Mouse (Mus musculus): ENCODE measurements around the gene Tesk1. TPM values are rescaled to one million over a fixed set of nuclear protein-coding genes. Genes with fewer than 3 reads are reported as not detected.

Gene Tesk1
- total RNA-seq (2023): 10 to 100 TPM; 37.3 to 37.8 TPM

DNA sequence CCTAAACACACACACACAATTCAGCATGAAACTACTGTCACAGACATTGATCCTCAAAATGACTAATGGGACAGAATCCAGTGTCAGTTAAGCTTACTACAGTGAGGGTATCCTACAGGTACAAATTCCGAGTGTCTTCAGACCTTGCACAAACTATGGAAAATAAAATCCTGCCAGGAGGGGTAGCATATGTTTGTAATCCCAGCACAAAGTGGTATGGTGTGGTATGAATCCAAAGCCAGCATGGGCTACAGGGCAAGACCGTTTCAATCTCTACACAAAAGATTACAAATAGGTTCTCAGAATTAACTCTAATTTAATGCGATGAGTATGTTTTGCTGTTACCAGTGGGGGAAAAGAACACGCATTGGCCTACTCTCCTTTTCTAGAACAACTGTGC lies at the start of gene Tesk1:
TSS of gene Tesk1 (plus strand) at position 301 of the 400 bp plus-strand sequence.

DNA sequence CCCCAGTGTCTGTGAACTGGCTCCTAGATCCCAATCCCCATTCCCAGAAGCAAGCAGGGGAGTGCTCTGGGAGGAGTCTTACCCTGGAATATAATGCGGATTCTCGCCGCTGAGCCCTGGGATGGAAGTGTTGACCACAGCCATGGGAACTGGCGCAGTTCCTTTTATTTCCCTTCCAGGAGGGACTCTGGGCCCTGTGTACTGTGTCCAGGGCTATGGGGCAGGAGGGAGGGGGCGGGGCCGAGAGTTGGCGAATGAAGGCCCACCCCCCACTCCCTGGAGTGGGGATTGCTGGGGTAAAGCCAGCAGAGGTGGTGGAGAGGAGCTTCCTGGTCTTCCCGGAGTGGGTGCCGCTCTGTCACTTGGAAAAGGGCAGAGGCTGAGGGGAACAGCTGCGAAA lies 12.8 kb upstream of the Tesk1 start, which contains the start of gene Fam166b:
TSS of gene Fam166b (minus strand) at position 189 of the 400 bp plus-strand sequence.

DNA sequence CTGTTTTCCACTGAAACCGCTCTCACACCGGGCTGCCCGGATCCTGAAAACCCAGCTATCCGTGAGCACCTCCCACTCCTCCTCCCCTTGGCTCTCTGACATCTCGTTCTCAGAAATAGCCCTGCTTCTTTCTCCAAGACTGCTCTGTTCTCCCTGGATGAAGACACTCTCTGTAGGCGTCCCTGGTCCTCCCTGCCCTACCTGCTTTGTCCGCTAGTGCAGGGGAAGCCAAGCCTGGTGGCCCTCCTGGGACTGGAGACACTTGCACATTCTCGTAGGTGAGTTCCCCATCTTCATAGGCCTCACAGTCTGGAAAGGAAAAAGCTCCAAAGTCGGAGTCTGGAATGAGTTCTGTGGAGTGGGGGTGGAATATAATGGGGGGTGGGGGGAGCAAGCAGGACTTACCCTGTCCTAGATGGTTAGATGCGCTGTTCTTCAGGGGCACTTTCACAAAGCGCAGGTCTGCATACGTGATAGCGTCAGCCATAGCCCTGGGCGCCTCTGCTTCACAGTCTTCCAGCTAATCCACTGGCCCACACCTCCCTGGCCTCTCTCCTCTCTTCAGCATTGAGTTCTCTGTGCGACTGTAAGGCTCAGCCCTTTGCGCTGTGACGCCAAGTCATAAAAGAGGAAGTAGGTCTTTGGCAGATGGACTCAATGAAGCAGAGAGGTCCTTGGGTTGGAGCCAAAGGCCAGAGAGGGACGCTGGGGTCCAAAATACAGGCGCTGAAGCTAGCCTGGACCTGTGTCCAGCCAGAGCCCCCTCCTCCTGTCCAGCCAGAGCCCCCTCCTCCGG lies 12.5 kb downstream of the Tesk1 start, which contains the start of gene Cd72:
TSS of gene Cd72 (minus strand) at position 588 of the 796 bp plus-strand sequence.

DNA sequence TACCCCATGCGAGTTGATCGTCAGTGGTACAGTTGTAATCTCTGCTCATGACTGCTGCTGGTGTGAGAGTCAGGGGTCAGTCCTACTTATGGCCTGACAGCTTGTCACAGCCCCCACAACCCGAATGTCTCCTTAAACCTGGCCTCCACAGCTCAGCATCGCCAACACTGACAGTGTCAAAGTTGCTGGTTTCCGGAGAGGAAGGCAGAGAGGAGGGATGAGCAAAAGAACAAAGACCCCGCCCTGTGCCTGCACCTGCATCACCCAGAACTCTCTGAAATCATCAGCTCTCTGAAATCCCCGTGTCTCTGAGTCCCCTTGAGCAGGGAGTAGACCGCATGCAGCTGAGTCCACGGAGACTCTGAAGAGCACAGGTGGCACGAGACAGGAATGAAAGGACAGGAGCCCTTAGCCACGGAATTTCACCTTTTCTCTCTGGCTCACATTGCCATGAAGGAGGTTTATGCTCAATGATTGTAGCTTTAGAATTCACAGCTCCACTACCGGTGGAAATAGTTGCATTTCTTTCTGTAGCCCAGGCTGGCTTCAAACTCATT lies 41.9 kb downstream of the Tesk1 start, which contains the start of gene Sit1:
TSS of gene Sit1 (minus strand) at position 200 of the 557 bp plus-strand sequence.

DNA sequence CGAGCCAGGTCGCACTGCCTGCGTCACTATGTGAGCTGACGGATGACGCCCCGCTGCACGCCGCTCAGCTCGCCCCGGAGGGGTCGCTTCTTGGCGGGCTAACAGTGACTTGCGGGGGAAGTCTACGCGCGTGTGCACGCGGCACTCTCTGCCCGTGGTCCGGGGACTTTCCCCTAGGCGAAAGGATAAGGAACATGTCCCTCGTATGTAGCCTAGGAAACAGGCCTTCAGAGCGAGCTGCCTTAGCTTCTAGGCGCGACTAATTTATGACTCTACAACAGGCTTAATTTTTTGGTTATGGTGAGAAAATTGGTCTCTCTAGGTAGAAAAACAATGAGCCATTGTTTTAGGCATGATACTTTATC lies 51.1 kb downstream of the Tesk1 start, which contains the start of gene Ccdc107:
TSS of gene Ccdc107 (plus strand) at position 80 of the 365 bp plus-strand sequence.

Other genes with a start within 250 kb of the Tesk1 start
- gene Atp8b5, start 174.8 kb upstream of the Tesk1 start, total RNA-seq (2023): under 1 TPM in 1 of 2 experiments, not detected in 1; 0.34 TPM
- 1 to 10 TPM; 8.8 to 9.9 TPM for gene Rusc2, start 60.0 kb upstream of the Tesk1 start, total RNA-seq (2023)
- not detected for gene Fam166b, start 12.8 kb upstream of the Tesk1 start, total RNA-seq (2023)
- gene Cd72, start 12.7 kb downstream of the Tesk1 start, total RNA-seq (2023): 10 to 100 TPM in 1 of 2 experiments, 1 to 10 TPM in 1; 8.2 to 10.6 TPM
- gene Sit1, start 41.8 kb downstream of the Tesk1 start, total RNA-seq (2023): not detected
- gene Ccdc107, start 51.0 kb downstream of the Tesk1 start, total RNA-seq (2023): 10 to 100 TPM; 10.6 to 11.3 TPM
- gene Arhgef39, start 57.8 kb downstream of the Tesk1 start, total RNA-seq (2023): 1 to 10 TPM; 2.5 to 2.6 TPM
- 1 to 10 TPM; 2.2 to 5.1 TPM for gene Car9, start 65.0 kb downstream of the Tesk1 start, total RNA-seq (2023)
- gene Tpm2, start 81.8 kb downstream of the Tesk1 start, total RNA-seq (2023): under 1 TPM; 0.36 to 0.58 TPM
- gene Creb3, start 120.4 kb downstream of the Tesk1 start, total RNA-seq (2023): 100 to 1,000 TPM in 1 of 2 experiments, 10 to 100 TPM in 1; 69.0 to 105 TPM
- 100 to 1,000 TPM; 825 to 900 TPM for gene Tln1, start 120.8 kb downstream of the Tesk1 start, total RNA-seq (2023)
- gene Rgp1, start 136.8 kb downstream of the Tesk1 start, total RNA-seq (2023): 10 to 100 TPM; 27.9 to 30.9 TPM
- gene Gba2, start 136.9 kb downstream of the Tesk1 start, total RNA-seq (2023): 10 to 100 TPM; 25.2 to 34.6 TPM
- gene Msmp, start 142.6 kb downstream of the Tesk1 start, total RNA-seq (2023): not detected
- gene Npr2, start 190.0 kb downstream of the Tesk1 start, total RNA-seq (2023): under 1 TPM in 1 of 2 experiments, not detected in 1; 0.39 TPM
- not detected for gene Spag8, start 211.7 kb downstream of the Tesk1 start, total RNA-seq (2023)
- 10 to 100 TPM; 13.7 to 14.6 TPM for gene Hint2, start 214.5 kb downstream of the Tesk1 start, total RNA-seq (2023)
- 1 to 10 TPM; 1.9 to 2.2 TPM for gene Tmem8b, start 227.0 kb downstream of the Tesk1 start, total RNA-seq (2023)
- gene Fam221b, start 227.2 kb downstream of the Tesk1 start, total RNA-seq (2023): under 1 TPM in 1 of 2 experiments, not detected in 1; 0.13 TPM